Mouse (Mus musculus) thymus, postnatal 0 days (tissue): ENCODE measurements at regions not wholly inside any gene's neighbourhood (a gene's known extent, or its start where the extent isn't known, plus 50 kb on each side); places are given as distances from the start of the nearest gene placed in this dataset.
"Not testable (repeated sequence)": the region's sequence is repeated elsewhere in the genome, so short reads cannot be mapped to it uniquely, and the experiment has no call there.

Experiments used
- DNase-seq: peaks from one replicate; pipeline ENCODE4 v3.0.0-alpha.2; 2015; ENCODE audit warnings: low spot score

- no peak for DNase-seq
Observed at GRCm38 (mm10) chr14:102204881-102205671, 475.3 kb downstream of the Lmo7 start.

DNA sequence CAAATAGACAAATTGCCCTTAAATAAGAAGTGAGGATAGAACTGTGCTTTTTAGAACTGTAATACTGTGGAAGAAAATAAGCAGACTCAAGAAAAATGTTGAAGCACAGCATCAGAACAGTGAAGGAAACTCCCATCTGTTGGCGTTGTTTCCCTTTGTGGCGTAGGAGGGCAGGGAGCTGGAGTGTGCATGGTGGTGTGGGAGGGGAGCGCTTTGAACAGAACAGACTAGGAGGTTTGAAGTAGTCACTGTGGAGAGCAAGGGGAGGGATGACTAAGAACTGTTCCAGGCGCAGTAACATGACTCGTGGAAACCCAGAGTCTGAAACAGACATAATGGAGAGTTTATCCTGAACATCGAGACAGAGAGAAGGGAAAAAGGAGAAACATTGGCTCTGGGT is 469.7 kb downstream of the Lmo7 start:
- no peak for DNase-seq

DNA sequence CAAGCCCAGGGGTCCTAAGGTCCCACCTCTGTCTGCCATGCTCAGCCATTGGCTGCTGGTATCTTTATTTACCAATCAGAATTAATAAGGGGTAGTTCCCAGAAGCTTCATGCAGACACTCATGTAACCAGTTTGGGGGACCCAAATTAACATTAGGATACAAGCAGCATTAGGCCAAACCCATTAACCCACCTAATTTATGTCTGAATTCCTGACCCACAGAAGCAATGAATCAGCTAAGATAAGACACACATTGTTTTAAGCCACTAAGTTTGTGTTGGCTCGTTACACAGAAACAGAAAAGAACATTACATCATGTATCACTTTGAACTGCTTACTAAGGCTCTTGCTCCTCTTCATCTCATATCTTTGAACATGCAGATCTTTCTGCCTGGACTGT is 461.0 kb downstream of the Lmo7 start:
- no peak for DNase-seq

DNA sequence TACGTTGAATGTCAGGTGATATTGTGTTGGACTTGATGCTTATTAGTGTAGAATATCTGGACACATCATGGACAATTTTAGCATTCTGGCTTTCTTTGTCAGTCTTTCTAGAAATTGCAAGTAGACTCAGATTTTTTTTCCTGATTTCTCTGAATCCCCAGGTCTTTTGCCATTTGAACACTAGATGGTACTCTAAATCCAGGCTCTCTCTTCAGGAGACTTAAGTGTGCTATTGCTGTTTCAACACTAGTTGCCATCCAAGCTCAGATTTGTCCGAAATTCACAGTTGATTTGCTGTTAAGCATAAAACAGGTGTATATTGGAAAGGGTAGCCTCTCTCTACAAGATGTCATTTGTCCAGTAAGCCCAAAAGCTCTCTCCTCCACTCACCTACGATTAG is 451.5 kb downstream of the Lmo7 start:
- no peak for DNase-seq

GRCm38 (mm10) chr14:102171775-102172174 is 442.0 kb downstream of the Lmo7 start:
- DNase-seq = no peak

DNA sequence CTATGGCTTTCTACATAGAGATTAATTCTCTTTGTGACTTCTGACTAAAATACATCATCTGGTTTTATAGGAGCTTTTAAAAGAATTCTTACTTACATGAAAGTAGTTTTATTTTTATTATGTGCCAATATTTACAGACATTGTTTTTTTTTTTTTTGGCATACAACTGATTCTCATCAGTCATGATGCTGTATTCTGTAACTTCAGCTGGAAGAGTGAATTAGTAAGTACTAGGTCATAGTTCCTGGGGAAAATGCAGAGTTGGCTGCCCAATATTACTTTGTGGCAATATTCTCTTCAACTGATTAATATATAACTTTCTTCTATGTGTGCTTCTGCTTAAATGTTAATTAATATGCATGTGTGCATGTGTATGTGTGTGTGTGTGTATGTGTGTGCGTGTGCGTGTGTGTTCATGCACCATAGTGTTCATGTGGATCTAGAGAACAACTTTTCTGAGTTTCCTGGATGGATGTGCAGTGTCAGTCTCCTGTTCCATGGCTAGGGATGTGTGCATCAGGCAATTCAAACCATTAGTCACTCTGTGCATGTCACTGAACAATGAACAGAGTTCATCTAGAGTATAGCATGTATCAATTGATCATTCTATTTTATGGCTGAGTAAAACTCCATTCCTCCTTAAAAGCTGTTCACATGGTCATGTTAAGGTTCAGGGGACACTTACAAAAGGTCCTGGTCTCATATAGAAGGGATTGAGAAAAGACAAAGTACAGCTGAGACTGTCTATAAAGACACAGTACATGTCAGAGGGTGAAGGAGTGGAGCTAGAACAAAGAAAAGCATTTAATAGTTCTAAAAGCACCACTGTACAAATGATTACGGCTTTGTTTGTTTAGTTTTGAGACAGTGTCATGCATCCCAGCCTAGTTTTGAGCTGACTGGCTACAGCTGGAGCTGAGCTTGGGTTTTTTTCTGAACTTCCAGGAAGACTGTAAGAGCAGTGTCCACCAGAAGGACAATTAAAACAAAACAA is 431.8 kb downstream of the Lmo7 start:
- no peak for DNase-seq

GRCm38 (mm10) chr14:102150410-102150809 is 420.7 kb downstream of the Lmo7 start:
- DNase-seq = not testable (repeated sequence)

DNA sequence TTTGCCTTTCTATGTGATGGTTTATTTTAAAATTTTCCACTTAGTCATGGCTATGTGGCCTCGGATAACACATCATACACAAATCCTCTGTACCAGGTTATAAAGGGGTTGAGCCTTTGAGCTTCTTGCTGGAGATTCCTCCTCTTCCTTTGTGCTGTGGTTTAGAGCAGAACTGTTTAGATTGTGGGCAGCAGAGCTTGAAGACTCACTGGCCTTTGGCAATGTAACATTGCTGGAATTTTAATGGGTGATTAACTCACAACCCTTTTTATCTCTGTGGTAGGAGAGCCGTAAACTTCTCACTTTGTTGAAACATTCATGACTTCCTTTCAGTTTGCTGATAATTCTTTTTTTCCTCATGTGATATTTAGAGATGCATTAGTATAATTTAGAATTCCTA is 413.0 kb downstream of the Lmo7 start:
- no peak for DNase-seq

GRCm38 (mm10) chr14:102138936-102139335 is 409.2 kb downstream of the Lmo7 start:
- DNase-seq = no peak

DNA sequence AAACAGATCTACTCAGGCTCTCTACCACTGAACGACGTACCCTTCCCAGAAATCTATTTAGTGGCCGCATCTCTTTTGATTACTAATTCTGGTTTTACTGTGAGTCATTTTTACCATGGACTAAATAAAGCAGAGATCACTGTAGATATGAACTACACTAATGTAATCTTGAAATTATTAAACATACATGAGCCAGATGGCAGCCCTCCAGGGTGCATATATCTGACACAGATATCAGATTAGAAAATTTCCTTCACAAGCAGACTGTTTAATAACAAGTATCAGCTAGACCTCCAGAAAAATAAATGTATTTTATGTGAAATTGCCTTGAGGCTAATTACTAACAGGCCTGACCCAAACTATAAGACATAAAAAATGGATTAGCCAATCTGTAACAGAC is 388.4 kb downstream of the Lmo7 start:
- DNase-seq = no peak

DNA sequence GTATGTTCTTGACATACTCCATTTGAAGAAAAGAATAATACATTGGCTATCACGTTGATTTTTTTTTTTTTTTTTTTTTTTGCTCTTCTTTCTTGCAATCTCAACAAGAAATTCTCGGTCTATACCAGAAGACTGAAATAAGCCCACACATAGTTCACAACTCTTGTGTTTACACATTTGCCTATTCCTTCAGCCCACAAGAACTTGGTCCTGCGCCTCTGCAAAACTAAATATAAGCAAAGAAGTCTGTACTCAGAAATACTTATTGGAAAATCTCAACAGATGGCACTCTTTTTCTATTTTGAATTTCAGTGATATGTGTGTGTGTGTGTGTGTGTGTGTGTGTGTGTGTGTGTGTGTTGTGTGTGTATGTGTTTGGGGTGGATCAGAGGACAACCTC is 376.4 kb downstream of the Lmo7 start:
- DNase-seq = no peak

DNA sequence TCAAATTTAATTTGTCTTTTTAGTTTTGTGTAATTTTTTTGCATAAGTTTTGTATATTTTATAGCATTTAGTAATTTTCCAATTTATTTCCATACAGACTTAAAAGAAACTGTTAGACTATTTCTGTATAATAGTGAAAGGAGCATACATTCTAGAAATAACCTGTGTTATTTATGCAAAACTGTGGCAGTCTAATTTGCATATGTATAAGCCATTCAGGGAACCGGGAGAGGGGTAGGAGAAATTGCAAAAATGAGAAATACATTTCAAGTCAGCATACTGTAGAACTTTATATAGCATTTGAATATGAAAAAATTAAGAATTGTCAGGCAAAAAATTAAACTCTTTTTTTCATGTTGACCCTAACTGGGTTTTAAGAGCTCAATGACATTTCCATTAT is 364.3 kb downstream of the Lmo7 start:
- no peak for DNase-seq

DNA sequence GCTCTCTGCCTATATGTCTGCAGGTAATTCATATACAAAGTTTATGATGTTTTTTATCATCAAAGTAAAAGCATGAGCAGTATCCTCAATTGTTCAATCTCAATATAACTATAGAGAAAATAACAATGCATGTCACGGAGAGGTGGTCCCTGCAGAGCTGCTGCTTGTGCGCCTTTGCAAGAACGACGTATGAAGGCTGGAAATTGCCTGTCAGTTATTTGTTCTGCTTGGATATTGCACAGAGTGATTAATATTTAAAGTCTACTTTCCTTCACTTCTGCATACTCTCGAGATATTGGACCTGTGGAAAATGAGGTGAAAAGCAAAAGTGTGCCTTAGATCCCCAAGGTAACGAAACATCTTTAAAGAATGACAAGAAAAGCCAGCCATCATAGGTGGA is 362.8 kb downstream of the Lmo7 start:
- DNase-seq = no peak

DNA sequence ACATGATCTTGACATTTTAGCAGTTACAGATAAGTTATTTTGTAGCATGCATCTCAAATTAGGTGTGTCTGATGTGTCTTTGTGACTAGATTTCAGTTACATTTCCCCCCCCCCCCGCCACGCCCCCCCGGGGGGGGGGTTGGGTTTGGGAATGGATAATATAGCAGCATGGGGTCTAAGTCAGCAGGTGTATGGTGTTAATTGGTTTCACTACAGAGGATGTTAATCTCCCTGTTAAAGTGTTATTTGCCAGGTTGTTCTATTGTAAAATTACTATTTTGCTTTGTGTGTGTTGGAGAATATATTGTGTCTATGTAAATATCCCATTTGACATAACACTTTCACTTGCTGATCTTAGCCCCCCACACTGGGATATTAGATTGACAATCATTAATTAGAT is 319.2 kb downstream of the Lmo7 start:
- DNase-seq = no peak

DNA sequence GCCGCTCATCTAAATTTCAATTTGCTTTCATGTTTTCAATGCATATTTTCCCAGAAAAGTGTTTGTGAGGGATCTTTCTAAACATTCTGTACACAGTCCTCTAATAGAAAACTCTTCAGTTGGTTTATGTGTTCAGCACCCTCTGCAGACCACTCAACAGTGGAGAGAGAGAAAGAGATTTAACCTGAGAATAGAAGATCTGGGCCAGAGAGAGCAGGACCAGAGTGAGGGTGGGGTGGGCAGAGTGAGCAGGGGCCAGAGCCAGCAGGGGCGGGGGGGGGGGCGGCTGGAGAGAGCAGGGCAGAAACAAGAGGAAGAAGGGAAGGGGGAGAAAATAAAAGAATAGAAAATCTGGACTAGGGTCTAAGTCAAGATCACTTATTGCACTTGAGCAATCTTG is 318.7 kb downstream of the Lmo7 start:
- no peak for DNase-seq

DNA sequence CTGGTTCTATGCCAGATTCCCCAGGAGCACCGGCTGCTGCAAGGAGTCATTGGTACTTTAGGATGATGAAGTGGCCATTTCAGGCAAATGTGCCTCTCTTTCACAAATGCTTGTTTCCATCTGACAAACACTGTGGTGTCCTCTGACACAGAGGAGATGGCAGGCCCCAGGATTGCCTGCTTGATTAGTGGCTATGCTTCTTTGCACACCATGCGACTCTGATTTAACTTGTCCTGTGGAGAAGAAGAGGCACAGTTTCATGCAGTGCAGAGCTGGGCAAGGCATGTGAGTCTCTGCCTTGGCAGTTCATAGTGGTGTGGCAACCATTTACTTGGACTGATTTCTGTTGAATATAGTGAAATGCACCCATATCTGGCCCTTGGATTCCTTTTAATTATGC is 308.4 kb downstream of the Lmo7 start:
- DNase-seq = no peak

DNA sequence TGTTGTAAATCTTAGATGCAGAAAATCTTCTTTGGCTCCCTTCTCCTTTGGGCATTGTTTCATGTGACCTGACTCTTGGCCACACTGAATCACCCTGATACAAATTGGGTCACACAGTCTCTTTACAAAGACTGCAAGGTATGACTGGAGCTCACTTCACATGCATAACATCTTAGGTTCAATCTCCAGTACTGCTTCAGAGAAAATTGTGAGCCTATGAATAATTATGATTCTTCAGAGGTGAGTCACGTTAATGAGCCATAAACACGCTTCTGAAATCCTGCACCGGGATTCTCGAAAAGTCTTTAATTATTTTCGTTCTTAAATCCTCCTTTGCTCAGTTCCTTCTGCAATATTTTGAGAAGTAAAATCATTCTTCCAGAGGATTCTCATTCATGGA is 307.7 kb downstream of the Lmo7 start:
- DNase-seq = no peak

GRCm38 (mm10) chr14:102031047-102031903 is 301.5 kb downstream of the Lmo7 start:
- no peak for DNase-seq

GRCm38 (mm10) chr14:102024646-102025045 is 294.9 kb downstream of the Lmo7 start:
- no peak for DNase-seq

DNA sequence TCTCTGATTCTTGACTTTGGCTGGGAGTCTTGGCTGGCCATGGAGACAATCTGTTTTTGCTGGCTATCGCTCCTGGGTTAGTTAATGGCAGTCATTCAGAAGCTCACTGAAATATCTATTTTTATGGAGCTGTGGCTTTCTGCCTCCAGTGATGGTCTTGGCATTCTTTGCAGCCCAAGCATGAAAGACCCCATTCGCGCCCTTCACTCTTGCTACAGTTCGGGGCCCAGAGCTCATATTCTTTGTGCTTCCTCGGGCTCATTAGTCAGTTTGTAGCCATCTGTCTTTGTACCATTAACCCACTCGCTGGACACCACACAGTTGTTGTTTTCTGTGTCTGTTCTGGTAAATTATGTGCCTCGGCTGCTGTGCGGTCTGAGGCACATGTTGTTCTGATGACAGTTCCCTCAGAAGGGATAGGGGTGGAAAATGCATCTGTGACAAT is 290.4 kb downstream of the Lmo7 start:
- DNase-seq = no peak

GRCm38 (mm10) chr14:102019320-102019719 is 289.6 kb downstream of the Lmo7 start:
- DNase-seq = no peak
